9 mouse cellular contexts compared by ENCODE assay signal in the genomic region with DNA sequence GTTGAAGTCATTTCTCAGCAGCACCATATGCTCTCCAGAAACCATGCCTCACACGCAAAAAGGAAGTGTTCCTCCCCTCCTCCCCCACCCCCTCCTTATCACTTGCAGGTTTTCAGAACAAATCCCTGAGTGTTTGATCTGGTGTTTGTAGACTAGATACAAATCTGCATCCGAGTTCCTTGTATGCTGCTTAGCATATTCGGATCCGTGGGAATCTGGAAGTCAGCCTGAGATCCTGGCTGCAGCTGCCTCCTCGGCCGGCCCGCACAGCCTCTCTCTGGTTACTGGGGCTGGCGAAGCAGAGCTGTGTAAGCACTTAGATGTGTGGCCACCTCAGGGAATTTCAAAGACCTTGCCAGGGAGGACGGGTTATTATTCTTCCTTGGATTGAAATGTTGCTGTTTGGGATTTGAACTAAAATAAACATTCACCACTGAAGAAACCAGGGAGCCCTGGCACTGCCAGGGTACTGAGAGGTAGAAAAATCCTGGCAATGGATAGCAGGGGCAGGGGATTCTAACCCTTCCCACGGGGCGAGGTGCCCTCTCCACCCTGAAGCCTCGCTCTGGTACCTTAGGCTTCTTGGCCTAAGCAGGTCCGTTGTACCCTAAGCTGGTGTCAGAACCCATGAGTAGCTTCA.
A peak's percentile ranks its signal among the peaks of the same experiment; 100 is the strongest.
DNase-seq lines count a peak whose midpoint lies in the region; ATAC-seq lines count a peak whose summit lies in the region.
"Had no signal": no experiment of that assay in that cellular context is flagged by ENCODE, and none has a peak within 500 bp of the region (broad histone marks: within the 10 kb centered on the region; RNA-seq: fewer than 3 reads in every experiment).

No protein-coding gene starts in this region.

- H3K4me2 ChIP-seq in liver, embryonic 11.5 days: peak overlapping the region; percentile 23; the same call in 1 of the 2 replicates
- no peak overlapping the region for H3K4me2 ChIP-seq in liver, embryonic 12.5 days
- H3K4me2 ChIP-seq in heart, embryonic 13.5 days: peak overlapping the region; percentile 33

- no peaks in the 10 kb centered on the region for H3K36me3 ChIP-seq in liver, embryonic 11.5 days (ENCODE audit: control insufficient read depth, insufficient read depth, low read length)
- H3K36me3 ChIP-seq in liver, embryonic 12.5 days: no peaks in the 10 kb centered on the region
- H3K36me3 ChIP-seq in forebrain, embryonic 10.5 days (replicated peaks): no peaks in the 10 kb centered on the region
- no peaks in the 10 kb centered on the region for H3K36me3 ChIP-seq in heart, embryonic 13.5 days

- no peak overlapping the region for H3K9ac ChIP-seq in liver, embryonic 11.5 days (ENCODE audit: low read depth, low read length)
- H3K9ac ChIP-seq in liver, embryonic 12.5 days: no peak overlapping the region
- H3K9ac ChIP-seq in heart, embryonic 13.5 days: 0 out of 2 replicates have a peak overlapping the region, but pooled peaks have one; percentile 9

- H3K4me1 ChIP-seq in liver, embryonic 11.5 days (replicated peaks; ENCODE audit: control insufficient read depth, insufficient read depth, low read length): peaks cover 24% of the 10 kb centered on the region
- peaks cover 31% of the 10 kb centered on the region for H3K4me1 ChIP-seq in liver, embryonic 12.5 days
- peaks cover 45% of the 10 kb centered on the region for H3K4me1 ChIP-seq in forebrain, embryonic 10.5 days
- peaks cover 45% of the 10 kb centered on the region for H3K4me1 ChIP-seq in heart, embryonic 13.5 days

- ATAC-seq in liver, embryonic 11.5 days (replicated peaks; ENCODE audit: low FRiP score): no peak
- ATAC-seq in liver, embryonic 12.5 days: no peak
- ATAC-seq in heart, embryonic 13.5 days (ENCODE audit: extremely low read depth, insufficient number of reproducible peaks, low FRiP score, low TSS enrichment): no peak; the same call in 1 of the 2 replicates
- no peak for ATAC-seq in erythroid progenitor cell, adult 5-6 weeks (replicated peaks; ENCODE audit: low FRiP score, poor library complexity, severe bottlenecking)

- H3K9me3 ChIP-seq in liver, embryonic 11.5 days (ENCODE audit: control insufficient read depth, low read length): no peaks in the 10 kb centered on the region
- no peaks in the 10 kb centered on the region for H3K9me3 ChIP-seq in liver, embryonic 12.5 days (replicated peaks)
- H3K9me3 ChIP-seq in forebrain, embryonic 10.5 days: no peaks in the 10 kb centered on the region
- no peaks in the 10 kb centered on the region for H3K9me3 ChIP-seq in heart, embryonic 13.5 days

- H3K4me3 ChIP-seq in liver, embryonic 11.5 days (ENCODE audit: low read depth, low read length): no peak overlapping the region
- H3K4me3 ChIP-seq in liver, embryonic 12.5 days: no peak overlapping the region
- no peak overlapping the region for H3K4me3 ChIP-seq in forebrain, embryonic 10.5 days
- H3K4me3 ChIP-seq in heart, embryonic 13.5 days: no peak overlapping the region
- H3K4me3 ChIP-seq: myocyte had no signal

- no peaks in the 10 kb centered on the region; the same call in 1 of the 2 replicates for H3K27me3 ChIP-seq in liver, embryonic 11.5 days (replicated peaks; ENCODE audit: control insufficient read depth, insufficient read depth, low read length)
- H3K27me3 ChIP-seq in liver, embryonic 12.5 days (replicated peaks): 0 out of 2 replicates have a peak, but pooled peaks cover 4% of the 10 kb centered on the region
- H3K27me3 ChIP-seq in forebrain, embryonic 10.5 days (ENCODE audit: poor library complexity, severe bottlenecking): 0 out of 2 replicates have a peak, but pooled peaks cover 8% of the 10 kb centered on the region
- no peaks in the 10 kb centered on the region for H3K27me3 ChIP-seq in heart, embryonic 13.5 days (replicated peaks)

- no peak for DNase-seq in liver, embryonic 11.5 days (ENCODE audit: low spot score)
- no peak for DNase-seq in forebrain, embryonic 10.5 days (ENCODE audit: extremely low spot score, low spot score)
- peak; percentile 40 to 80 for DNase-seq in kidney, postnatal 25 days
- DNase-seq in lung, postnatal 10 days: peak; percentile 59
- peak; percentile 52 to 72 for DNase-seq in right cerebral cortex, postnatal 36 days (ENCODE audit: low spot score in 2 of 2)

- WGBS in liver, embryonic 11.5 days: 20% methylated on average over 13 of the region's 13 CpGs
- WGBS in liver, embryonic 12.5 days (ENCODE audit: insufficient replicate concordance): 19% methylated on average over 13 of the region's 13 CpGs
- 20% methylated on average over 13 of the region's 13 CpGs for WGBS in forebrain, embryonic 10.5 days
- WGBS in heart, embryonic 13.5 days: 28% methylated on average over 13 of the region's 13 CpGs

- no peak overlapping the region for H3K27ac ChIP-seq in liver, embryonic 11.5 days (ENCODE audit: low read depth, low read length)
- H3K27ac ChIP-seq in liver, embryonic 12.5 days: no peak overlapping the region
- H3K27ac ChIP-seq in forebrain, embryonic 10.5 days: peak overlapping the region; percentile 69
- H3K27ac ChIP-seq in heart, embryonic 13.5 days (replicated peaks): peak overlapping the region; percentile 12; the same call in 1 of the 2 replicates

Comparison
In these comparisons a context has a peak if more than half of its experiments do, and no peak if none do; other contexts are left out.
1. DNase-seq: peak in kidney, postnatal 25 days (2 of 2), lung, postnatal 10 days (single experiment) and right cerebral cortex, postnatal 36 days (2 of 2); none in liver, embryonic 11.5 days (single experiment) and forebrain, embryonic 10.5 days (single experiment).
2. H3K27ac ChIP-seq: peak in forebrain, embryonic 10.5 days (single experiment) and heart, embryonic 13.5 days (single experiment); none in liver, embryonic 11.5 days (single experiment) and liver, embryonic 12.5 days (single experiment).